Mouse (Mus musculus) limb, embryonic 11.5 days (tissue): ENCODE data around the gene Mpz. TPM values are rescaled to one million over a fixed set of nuclear protein-coding genes. Genes with fewer than 3 reads are reported as not detected.

Source experiments
- ATAC-seq: fragments of 200-750 bp; cut with Nextera tagmentation; 2 replicates; pipeline ENCODE4 v1.8.0; 2017; ENCODE audit warnings: low read depth; ENCODE audit not compliant: insufficient number of reproducible peaks, low FRiP score, low TSS enrichment
- DNase-seq: peaks from one replicate; pipeline ENCODE4 v3.0.0-alpha.2; 2015; ENCODE audit warnings: low spot score
- H3K27ac ChIP-seq: fragments of 300-500 bp; sonication (generic); replicated peaks from 2 replicates; pipeline ENCODE4 v1.5.1; 2014; ENCODE audit warnings: low read depth, mild to moderate bottlenecking, low read length
- H3K27me3 ChIP-seq: fragments of 300-500 bp; sonication (generic); 2 replicates; pipeline ENCODE4 v1.6.1; 2014; ENCODE audit warnings: mild to moderate bottlenecking, low read length, mixed read lengths; ENCODE audit not compliant: control insufficient read depth, insufficient read depth
- H3K36me3 ChIP-seq: fragments of 300-500 bp; sonication (generic); 2 replicates; pipeline ENCODE4 v1.6.1; 2014; ENCODE audit warnings: mild to moderate bottlenecking, low read length, moderate library complexity, mixed read lengths; ENCODE audit not compliant: control insufficient read depth, insufficient read depth
- H3K4me1 ChIP-seq: fragments of 300-500 bp; sonication (generic); 2 replicates; pipeline ENCODE4 v1.6.1; 2014; ENCODE audit warnings: low read length, mixed read lengths; ENCODE audit not compliant: control insufficient read depth, insufficient read depth
- H3K4me2 ChIP-seq: fragments of 300-500 bp; sonication (generic); 2 replicates; pipeline ENCODE4 v1.6.1; 2014; ENCODE audit warnings: low read depth, mild to moderate bottlenecking, moderate library complexity; ENCODE audit not compliant: severe bottlenecking
- H3K4me3 ChIP-seq: fragments of 300-500 bp; sonication (generic); 2 replicates; pipeline ENCODE4 v1.5.1; 2014; ENCODE audit warnings: low read depth, low read length
- H3K9ac ChIP-seq: fragments of 300-500 bp; sonication (generic); 2 replicates; pipeline ENCODE4 v1.6.1; 2014; ENCODE audit warnings: mild to moderate bottlenecking, low read length
- H3K9me3 ChIP-seq: fragments of 300-500 bp; sonication (generic); 2 replicates; pipeline ENCODE4 v1.6.1; 2016; ENCODE audit warnings: low read length; ENCODE audit not compliant: control insufficient read depth
- WGBS: fragments of 180-500 bp; shearing (Covaris S2); extraction: QIAGEN DNeasy Blood & Tissue Kit; methylation state at CpG from one replicate; pipeline ENCODE4 v1.1.7; 2014; 5-methylcytosine and 5-hydroxymethylcytosine counted together
- polyA plus RNA-seq: library from polyadenylated mRNA; unstranded; fragments of >200 nt; fragmentation: Nextera tagmentation; extraction: Ambion mirVana; gene quantifications from 2 replicates; pipeline ENCODE4 v1.2.1, GENCODE M21; 2014

The Mpz gene
- polyA plus RNA-seq, result 0.61 and 0.68 TPM in 2 replicates

- peak; percentile 98 for DNase-seq
- Histone ChIP-seq H3K9me3 (no peaks in the 10 kb centered on the region), H3K36me3 (no peaks in the 10 kb centered on the region), H3K27me3 (no peaks in the 10 kb centered on the region), H3K9ac (peak within 1 kb of the TSS; percentile 83), H3K4me2 (peak within 1 kb of the TSS; percentile 67), H3K4me1 (0 out of 2 replicates have a peak, but pooled peaks cover 4% of the 10 kb centered on the region), H3K27ac (peak within 1 kb of the TSS; percentile 68), H3K4me3 (peak within 1 kb of the TSS; percentile 93)
- ATAC-seq, result peak; percentile 96
- WGBS, result under 1% methylated on average over 34 of the region's 34 CpGs
These were observed at the start of gene Mpz, which contains the start of gene Sdhc for GRCm38 (mm10) chr1:171149974-171150760. Gene Mpz (plus strand): TSS chr1:171150711. Gene Sdhc (minus strand): TSS chr1:171150603.

GRCm38 (mm10) chr1:171101033-171101432 lies 49.5 kb upstream of the Mpz start:
- WGBS, result 48% methylated on average over 2 of the region's 2 CpGs
- Histone ChIP-seq H3K4me3 (no peak overlapping the region), H3K4me2 (no peak overlapping the region)

GRCm38 (mm10) chr1:171101733-171102546 lies 48.6 kb upstream of the Mpz start:
- ATAC-seq (peak; percentile 87), DNase-seq (peak; percentile 96)
- Histone ChIP-seq H3K9ac (peak overlapping the region; percentile 40; the same call in 1 of the 2 replicates), H3K4me1 (no peaks in the 10 kb centered on the region), H3K9me3 (no peaks in the 10 kb centered on the region), H3K27me3 (no peaks in the 10 kb centered on the region), H3K27ac (no peak overlapping the region), H3K36me3 (no peaks in the 10 kb centered on the region), H3K4me3 (peak overlapping the region; percentile 66), H3K4me2 (peak overlapping the region; percentile 56)
- under 1% methylated on average over 40 of the region's 40 CpGs for WGBS

More at GRCm38 (mm10) chr1:171101033-171101432, 49.5 kb upstream of the Mpz start:
- DNase-seq, result no peak
- Histone ChIP-seq H3K9ac (no peak overlapping the region), H3K4me1 (no peaks in the 10 kb centered on the region), H3K27me3 (no peaks in the 10 kb centered on the region), H3K27ac (no peak overlapping the region), H3K9me3 (no peaks in the 10 kb centered on the region), H3K36me3 (no peaks in the 10 kb centered on the region)
- ATAC-seq, result no peak

GRCm38 (mm10) chr1:171102547-171103177 lies 47.8 kb upstream of the Mpz start:
- Histone ChIP-seq H3K27ac (no peak overlapping the region), H3K4me2 (peak overlapping the region; percentile 56), H3K4me1 (no peaks in the 10 kb centered on the region), H3K36me3 (no peaks in the 10 kb centered on the region), H3K27me3 (no peaks in the 10 kb centered on the region), H3K9me3 (no peaks in the 10 kb centered on the region), H3K9ac (peak overlapping the region; percentile 40; the same call in 1 of the 2 replicates), H3K4me3 (peak overlapping the region; percentile 66)
- ATAC-seq (peak; percentile 94), DNase-seq (peak; percentile 98)
- WGBS, result under 1% methylated on average over 35 of the region's 35 CpGs

- H3K9ac ChIP-seq, result no peak overlapping the region
These were observed 47.2 kb upstream of the Mpz start for GRCm38 (mm10) chr1:171103179-171103840.

GRCm38 (mm10) chr1:171105226-171105625 lies 45.3 kb upstream of the Mpz start:
- WGBS, result 73% methylated on average over 6 of the region's 6 CpGs
- H3K36me3 ChIP-seq, result no peaks in the 10 kb centered on the region
- no peaks in the 10 kb centered on the region for H3K27me3 ChIP-seq
- no peak overlapping the region for H3K4me3 ChIP-seq
- H3K9ac ChIP-seq, result no peak overlapping the region
- no peak overlapping the region for H3K4me2 ChIP-seq
- no peaks in the 10 kb centered on the region for H3K9me3 ChIP-seq
- DNase-seq (no peak), ATAC-seq (no peak)
- H3K27ac ChIP-seq, result no peak overlapping the region
- no peaks in the 10 kb centered on the region for H3K4me1 ChIP-seq

More at GRCm38 (mm10) chr1:171103179-171103840, 47.2 kb upstream of the Mpz start:
- Histone ChIP-seq H3K4me3 (peak overlapping the region; percentile 66; the same call in 1 of the 2 replicates), H3K36me3 (no peaks in the 10 kb centered on the region), H3K27ac (no peak overlapping the region), H3K4me1 (no peaks in the 10 kb centered on the region), H3K27me3 (no peaks in the 10 kb centered on the region), H3K4me2 (peak overlapping the region; percentile 52), H3K9me3 (no peaks in the 10 kb centered on the region)
- DNase-seq (no peak), ATAC-seq (0 out of 2 replicates have a peak, but pooled peaks have one; percentile 5)
- 12% methylated on average over 10 of the region's 10 CpGs for WGBS

- Histone ChIP-seq H3K27ac (no peak overlapping the region), H3K9me3 (no peaks in the 10 kb centered on the region), H3K4me1 (no peaks in the 10 kb centered on the region), H3K9ac (no peak overlapping the region), H3K27me3 (no peaks in the 10 kb centered on the region), H3K36me3 (no peaks in the 10 kb centered on the region), H3K4me2 (no peak overlapping the region), H3K4me3 (no peak overlapping the region)
- no peak for DNase-seq
- ATAC-seq, result no peak
- 41% methylated on average over 9 of the region's 9 CpGs for WGBS
These were observed 40.9 kb upstream of the Mpz start for GRCm38 (mm10) chr1:171109620-171110019.
